Mouse (Mus musculus) liver, embryonic 14.5 days (tissue): Measurements from ENCODE around the gene Tfcp2l1. TPM values are rescaled to one million over a fixed set of nuclear protein-coding genes. Genes with fewer than 3 reads are reported as not detected.

ENCODE experiments used
- ATAC-seq: fragments of 200-750 bp; cut with Nextera tagmentation; 2 replicates; pipeline ENCODE4 v1.8.0; 2017; ENCODE audit warnings: moderate number of reproducible peaks, mild to moderate bottlenecking, moderate library complexity; ENCODE audit not compliant: insufficient read depth
- DNase-seq, 3 experiments: peaks; one replicate each; pipeline ENCODE4 v3.0.0-alpha.2; 2012 to 2013; ENCODE audit warnings: low read depth in 3 of 3, low spot score in 3 of 3
- H3K27ac ChIP-seq: fragments of 300-500 bp; sonication (generic); 2 replicates; pipeline ENCODE4 v1.5.1; 2014; ENCODE audit warnings: moderate library complexity, mild to moderate bottlenecking, control low read depth, inconsistent platforms
- H3K27me3 ChIP-seq: fragments of 300-500 bp; sonication (generic); 2 replicates; pipeline ENCODE4 v1.6.1; 2014; ENCODE audit warnings: mild to moderate bottlenecking, low read length, moderate library complexity; ENCODE audit not compliant: control insufficient read depth, insufficient read depth
- H3K36me3 ChIP-seq: fragments of 300-500 bp; sonication (generic); replicated peaks from 2 replicates; pipeline ENCODE4 v1.6.1; 2014; ENCODE audit warnings: low read depth; ENCODE audit not compliant: control insufficient read depth, insufficient read depth
- H3K4me1 ChIP-seq, 2 experiments: fragments of 200-500 bp in 1 of 2; fragments of 300-500 bp in 1 of 2; sonication (generic) in 1 of 2; replicated peaks; 2 replicates each; pipeline ENCODE4 v1.6.1; 2012 to 2014; ENCODE audit warnings: antibody characterized with exemption in 1 of 2, inconsistent platforms in 1 of 2, low read length in 1 of 2; ENCODE audit not compliant: control insufficient read depth in 2 of 2, insufficient read depth in 2 of 2
- H3K4me2 ChIP-seq: fragments of 300-500 bp; sonication (generic); 2 replicates; pipeline ENCODE4 v1.6.1; 2014; ENCODE audit warnings: low read depth, mild to moderate bottlenecking, control low read depth, moderate library complexity
- H3K4me3 ChIP-seq, 2 experiments: fragments of 200-500 bp in 1 of 2; fragments of 300-500 bp in 1 of 2; sonication (generic) in 1 of 2; 2 replicates each; pipeline ENCODE4 v1.5.1; 2012 to 2014; ENCODE audit warnings: low read depth in 2 of 2, low read length in 2 of 2, mild to moderate bottlenecking in 2 of 2, control low read depth in 1 of 2, inconsistent platforms in 1 of 2, moderate library complexity in 1 of 2; ENCODE audit not compliant: insufficient read depth in 1 of 2
- H3K9ac ChIP-seq: fragments of 300-500 bp; sonication (generic); replicated peaks from 2 replicates; pipeline ENCODE4 v1.6.1; 2014; ENCODE audit warnings: mild to moderate bottlenecking, control low read depth, moderate library complexity
- H3K9me3 ChIP-seq: fragments of 300-500 bp; sonication (generic); 2 replicates; pipeline ENCODE4 v1.6.1; 2016; ENCODE audit warnings: low read length, mixed read lengths; ENCODE audit not compliant: control insufficient read depth
- CTCF ChIP-seq: IDR thresholded peaks from 2 replicates; pipeline ENCODE4 v1.5.1; 2016; ENCODE audit warnings: antibody characterized with exemption, low read depth, control low read depth
- EP300 ChIP-seq: IDR thresholded peaks from 2 replicates; pipeline ENCODE4 v1.6.1; 2016; ENCODE audit warnings: antibody characterized with exemption, low read depth
- WGBS: fragments of 180-500 bp; shearing (Covaris S2); extraction: QIAGEN DNeasy Blood & Tissue Kit; methylation state at CpG from one replicate; pipeline ENCODE4 v1.1.7; 2014; ENCODE audit not compliant: insufficient replicate concordance; 5-methylcytosine and 5-hydroxymethylcytosine counted together
- polyA plus RNA-seq, 2 experiments: library from polyadenylated mRNA; depleted of rRNA in 1 of 2; stranded (reverse) in 1 of 2; unstranded in 1 of 2; fragments of >200 nt; fragmentation: Nextera tagmentation in 1 of 2; extraction: Ambion mirVana in 1 of 2; gene quantifications; 2 replicates each; pipeline versions ENCODE4 v1.2.1 to v1.2.3; 2012 to 2014

The Tfcp2l1 gene
- polyA plus RNA-seq, 2 experiments: 0.94 to 1.2 TPM

- DNase-seq (no peak), ATAC-seq (no peak)
- TF ChIP-seq CTCF (no peak), EP300 (no peak)
- H3K4me2 ChIP-seq: no peak overlapping the region
- peaks cover 0 to 5% of the 10 kb centered on the region in 2 experiments; a peak in 1 of 4 replicates for H3K4me1 ChIP-seq
- no peak overlapping the region for H3K9ac ChIP-seq
- H3K27me3 ChIP-seq: no peaks in the 10 kb centered on the region
- no peaks in the 10 kb centered on the region for H3K36me3 ChIP-seq
- no peak overlapping the region for H3K4me3 ChIP-seq
- H3K27ac ChIP-seq: no peak overlapping the region
- WGBS: 51% methylated on average over 2 of the region's 2 CpGs
- no peaks in the 10 kb centered on the region for H3K9me3 ChIP-seq
Measured at GRCm38 (mm10) chr1:118642296-118642999, 14.7 kb downstream of the Tfcp2l1 start.

DNA sequence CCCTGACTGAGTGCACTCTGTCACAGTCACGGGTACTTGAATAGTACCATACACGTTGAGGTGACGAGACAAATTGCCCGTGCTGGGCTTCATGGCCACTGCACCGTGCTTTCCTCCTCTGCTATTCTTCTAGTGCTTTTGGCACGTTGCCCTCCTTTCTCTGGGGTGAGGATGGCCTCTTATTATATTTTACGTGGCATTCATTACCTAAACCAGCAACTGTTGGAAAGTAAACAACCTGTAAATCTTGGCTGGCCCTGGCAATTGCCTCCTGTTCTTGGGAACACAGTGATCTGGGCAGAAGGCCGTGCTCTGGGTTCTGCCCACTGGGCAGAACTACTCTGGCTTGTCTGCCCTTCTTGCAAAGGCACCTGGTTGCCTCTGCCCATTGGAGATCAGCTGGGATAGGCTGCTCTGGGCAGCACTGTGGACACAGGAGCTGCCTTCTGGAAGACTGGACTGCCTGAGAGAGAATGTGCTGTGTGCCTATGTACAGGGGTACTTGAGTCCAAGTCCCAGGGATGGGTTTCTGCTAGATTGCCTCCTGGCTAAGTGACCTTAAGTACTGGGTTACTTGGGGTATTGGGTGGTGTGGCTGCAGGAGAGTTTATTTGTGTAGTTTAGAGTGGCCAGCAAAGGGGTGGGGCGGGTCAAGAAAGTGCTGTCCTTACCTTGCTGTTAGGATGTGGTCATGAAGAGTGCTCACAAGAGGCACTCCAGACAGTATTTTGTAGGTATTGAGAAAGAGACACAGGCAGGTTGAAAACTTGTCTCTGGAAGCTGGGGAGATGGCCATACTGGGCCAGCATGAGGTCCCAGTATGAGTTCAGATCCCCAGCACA, 15.6 kb downstream of the Tfcp2l1 start:
- Histone ChIP-seq H3K36me3 (no peaks in the 10 kb centered on the region), H3K27ac (no peak overlapping the region), H3K4me2 (no peak overlapping the region), H3K4me1 (peaks cover 0 to 5% of the 10 kb centered on the region in 2 experiments; a peak in 1 of 4 replicates), H3K4me3 (no peak overlapping the region), H3K27me3 (no peaks in the 10 kb centered on the region), H3K9ac (no peak overlapping the region), H3K9me3 (no peaks in the 10 kb centered on the region)
- DNase-seq: no peak
- no peak for ATAC-seq
- 63% methylated on average over 9 of the region's 9 CpGs for WGBS
- no peak for TF ChIP-seq EP300
- no peak for TF ChIP-seq CTCF

DNA sequence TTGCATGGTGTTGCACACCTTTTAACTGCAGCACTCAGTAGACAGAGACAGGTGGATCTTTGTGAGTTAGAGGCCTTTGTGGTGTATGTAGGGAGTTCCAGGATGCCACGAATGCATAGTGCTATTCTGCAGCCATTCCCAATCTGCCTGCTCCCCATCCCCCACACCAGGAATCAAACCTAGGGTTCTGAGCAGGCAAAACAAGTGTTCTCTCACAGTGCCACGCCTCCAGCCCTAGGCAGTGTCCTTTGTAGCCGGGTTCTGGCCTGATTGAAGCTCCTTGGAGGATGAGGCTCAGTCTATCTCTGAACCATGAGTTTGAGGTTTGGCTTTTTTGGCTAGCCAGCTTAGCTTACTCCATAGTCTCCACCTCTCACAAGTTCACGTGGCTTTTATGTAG, 18.0 kb downstream of the Tfcp2l1 start:
- no peak for ATAC-seq
- H3K4me2 ChIP-seq: no peak overlapping the region
- no peaks in the 10 kb centered on the region for H3K36me3 ChIP-seq
- no peaks in the 10 kb centered on the region for H3K9me3 ChIP-seq
- no peak overlapping the region for H3K27ac ChIP-seq
- no peak overlapping the region for H3K9ac ChIP-seq
- DNase-seq: no peak
- H3K4me3 ChIP-seq: no peak overlapping the region
- no peaks in the 10 kb centered on the region for H3K27me3 ChIP-seq
- H3K4me1 ChIP-seq: peaks cover 0 to 5% of the 10 kb centered on the region in 2 experiments; a peak in 1 of 4 replicates
- TF ChIP-seq EP300: no peak
- TF ChIP-seq CTCF: no peak
- WGBS: 44% methylated on average over 4 of the region's 4 CpGs

- Histone ChIP-seq H3K4me3 (no peak overlapping the region), H3K27me3 (no peaks in the 10 kb centered on the region)
- WGBS: 25% methylated on average over 3 of the region's 3 CpGs
Measured at GRCm38 (mm10) chr1:118648015-118648414, 20.3 kb downstream of the Tfcp2l1 start.

More at GRCm38 (mm10) chr1:118648015-118648414, 20.3 kb downstream of the Tfcp2l1 start:
- no peak for TF ChIP-seq EP300
- no peak for TF ChIP-seq CTCF
- no peak for ATAC-seq
- H3K27ac ChIP-seq: no peak overlapping the region
- no peaks in the 10 kb centered on the region for H3K36me3 ChIP-seq
- no peak overlapping the region for H3K4me2 ChIP-seq
- peaks cover 0 to 5% of the 10 kb centered on the region in 2 experiments; a peak in 1 of 4 replicates for H3K4me1 ChIP-seq
- DNase-seq: no peak
- no peak overlapping the region for H3K9ac ChIP-seq
- no peaks in the 10 kb centered on the region for H3K9me3 ChIP-seq
